Mouse (Mus musculus) liver, embryonic 14.5 days (tissue): ENCODE measurements around the gene Zbtb42. TPM values are rescaled to one million over a fixed set of nuclear protein-coding genes. Genes with fewer than 3 reads are reported as not detected.
A peak's percentile ranks its signal among the peaks of the same experiment; 100 is the strongest.

Source experiments
- ATAC-seq: fragments of 200-750 bp; cut with Nextera tagmentation; 2 replicates; pipeline ENCODE4 v1.8.0; 2017; ENCODE audit warnings: moderate number of reproducible peaks, mild to moderate bottlenecking, moderate library complexity; ENCODE audit not compliant: insufficient read depth
- DNase-seq, 3 experiments: peaks; one replicate each; pipeline ENCODE4 v3.0.0-alpha.2; 2012 to 2013; ENCODE audit warnings: low read depth in 3 of 3, low spot score in 3 of 3
- H3K27ac ChIP-seq: fragments of 300-500 bp; sonication (generic); 2 replicates; pipeline ENCODE4 v1.5.1; 2014; ENCODE audit warnings: moderate library complexity, mild to moderate bottlenecking, control low read depth, inconsistent platforms
- H3K27me3 ChIP-seq: fragments of 300-500 bp; sonication (generic); 2 replicates; pipeline ENCODE4 v1.6.1; 2014; ENCODE audit warnings: mild to moderate bottlenecking, low read length, moderate library complexity; ENCODE audit not compliant: control insufficient read depth, insufficient read depth
- H3K36me3 ChIP-seq: fragments of 300-500 bp; sonication (generic); replicated peaks from 2 replicates; pipeline ENCODE4 v1.6.1; 2014; ENCODE audit warnings: low read depth; ENCODE audit not compliant: control insufficient read depth, insufficient read depth
- H3K4me1 ChIP-seq, 2 experiments: fragments of 200-500 bp in 1 of 2; fragments of 300-500 bp in 1 of 2; sonication (generic) in 1 of 2; replicated peaks; 2 replicates each; pipeline ENCODE4 v1.6.1; 2012 to 2014; ENCODE audit warnings: antibody characterized with exemption in 1 of 2, inconsistent platforms in 1 of 2, low read length in 1 of 2; ENCODE audit not compliant: control insufficient read depth in 2 of 2, insufficient read depth in 2 of 2
- H3K4me2 ChIP-seq: fragments of 300-500 bp; sonication (generic); 2 replicates; pipeline ENCODE4 v1.6.1; 2014; ENCODE audit warnings: low read depth, mild to moderate bottlenecking, control low read depth, moderate library complexity
- H3K4me3 ChIP-seq, 2 experiments: fragments of 200-500 bp in 1 of 2; fragments of 300-500 bp in 1 of 2; sonication (generic) in 1 of 2; 2 replicates each; pipeline ENCODE4 v1.5.1; 2012 to 2014; ENCODE audit warnings: low read depth in 2 of 2, low read length in 2 of 2, mild to moderate bottlenecking in 2 of 2, control low read depth in 1 of 2, inconsistent platforms in 1 of 2, moderate library complexity in 1 of 2; ENCODE audit not compliant: insufficient read depth in 1 of 2
- H3K9ac ChIP-seq: fragments of 300-500 bp; sonication (generic); replicated peaks from 2 replicates; pipeline ENCODE4 v1.6.1; 2014; ENCODE audit warnings: mild to moderate bottlenecking, control low read depth, moderate library complexity
- H3K9me3 ChIP-seq: fragments of 300-500 bp; sonication (generic); 2 replicates; pipeline ENCODE4 v1.6.1; 2016; ENCODE audit warnings: low read length, mixed read lengths; ENCODE audit not compliant: control insufficient read depth
- CTCF ChIP-seq: IDR thresholded peaks from 2 replicates; pipeline ENCODE4 v1.5.1; 2016; ENCODE audit warnings: antibody characterized with exemption, low read depth, control low read depth
- EP300 ChIP-seq: IDR thresholded peaks from 2 replicates; pipeline ENCODE4 v1.6.1; 2016; ENCODE audit warnings: antibody characterized with exemption, low read depth
- WGBS: fragments of 180-500 bp; shearing (Covaris S2); extraction: QIAGEN DNeasy Blood & Tissue Kit; methylation state at CpG from one replicate; pipeline ENCODE4 v1.1.7; 2014; ENCODE audit not compliant: insufficient replicate concordance; 5-methylcytosine and 5-hydroxymethylcytosine counted together
- polyA plus RNA-seq, 2 experiments: library from polyadenylated mRNA; depleted of rRNA in 1 of 2; stranded (reverse) in 1 of 2; unstranded in 1 of 2; fragments of >200 nt; fragmentation: Nextera tagmentation in 1 of 2; extraction: Ambion mirVana in 1 of 2; gene quantifications; 2 replicates each; pipeline versions ENCODE4 v1.2.1 to v1.2.3; 2012 to 2014

Zbtb42 gene
- polyA plus RNA-seq, 2 experiments = 0.69 to 1.1 TPM

GRCm38 (mm10) chr12:112700522-112700921, 21.9 kb downstream of the Zbtb42 start:
- no peaks in the 10 kb centered on the region for H3K4me1 ChIP-seq
- no peak overlapping the region for H3K4me3 ChIP-seq
- H3K4me2 ChIP-seq = no peak overlapping the region
- DNase-seq = no peak
- H3K36me3 ChIP-seq = no peaks in the 10 kb centered on the region
- 21% methylated on average over 15 of the region's 15 CpGs for WGBS
- TF ChIP-seq CTCF (no peak), EP300 (no peak)
- no peaks in the 10 kb centered on the region for H3K9me3 ChIP-seq
- no peak overlapping the region for H3K27ac ChIP-seq
- H3K27me3 ChIP-seq = peaks cover 4% of the 10 kb centered on the region; the same call in 1 of the 2 replicates
- no peak for ATAC-seq
- H3K9ac ChIP-seq = no peak overlapping the region

- no peaks in the 10 kb centered on the region for H3K9me3 ChIP-seq
- no peak overlapping the region for H3K9ac ChIP-seq
- H3K27me3 ChIP-seq = peaks cover 9% of the 10 kb centered on the region
- no peak for DNase-seq
- H3K27ac ChIP-seq = no peak overlapping the region
- H3K4me1 ChIP-seq = no peaks in the 10 kb centered on the region
- no peaks in the 10 kb centered on the region for H3K36me3 ChIP-seq
- ATAC-seq = no peak
- H3K4me3 ChIP-seq = no peak overlapping the region
- no peak for TF ChIP-seq EP300
- TF ChIP-seq CTCF = no peak
- 24% methylated on average over 6 of the region's 6 CpGs for WGBS
- H3K4me2 ChIP-seq = no peak overlapping the region
Measured at GRCm38 (mm10) chr12:112702374-112703320, 24.0 kb downstream of the Zbtb42 start.

GRCm38 (mm10) chr12:112706704-112707572, 28.3 kb downstream of the Zbtb42 start:
- Histone ChIP-seq H3K4me1 (no peaks in the 10 kb centered on the region), H3K27me3 (peaks cover 6% of the 10 kb centered on the region; the same call in 1 of the 2 replicates), H3K4me2 (no peak overlapping the region; the same call in 1 of the 2 replicates), H3K9me3 (no peaks in the 10 kb centered on the region), H3K27ac (no peak overlapping the region), H3K4me3 (no peak overlapping the region), H3K9ac (no peak overlapping the region), H3K36me3 (no peaks in the 10 kb centered on the region)
- TF ChIP-seq EP300 = no peak
- peak; percentile 98 for TF ChIP-seq CTCF
- DNase-seq = peak in 2 of 3 experiments; percentile 24 to 42
- peak; percentile 54; the same call in 1 of the 2 replicates for ATAC-seq
- WGBS = 10% methylated on average over 32 of the region's 32 CpGs

GRCm38 (mm10) chr12:112707573-112707869, 28.9 kb downstream of the Zbtb42 start:
- WGBS = 16% methylated on average over 8 of the region's 8 CpGs
- no peak for DNase-seq

More at GRCm38 (mm10) chr12:112707573-112707869, 28.9 kb downstream of the Zbtb42 start:
- no peak overlapping the region for H3K4me3 ChIP-seq
- no peaks in the 10 kb centered on the region for H3K9me3 ChIP-seq
- peaks cover 6% of the 10 kb centered on the region; the same call in 1 of the 2 replicates for H3K27me3 ChIP-seq
- TF ChIP-seq CTCF = no peak
- TF ChIP-seq EP300 = no peak
- H3K36me3 ChIP-seq = no peaks in the 10 kb centered on the region
- H3K27ac ChIP-seq = no peak overlapping the region
- H3K4me2 ChIP-seq = no peak overlapping the region
- ATAC-seq = peak; percentile 26; the same call in 1 of the 2 replicates
- H3K4me1 ChIP-seq = no peaks in the 10 kb centered on the region
- no peak overlapping the region for H3K9ac ChIP-seq
